Mouse (Mus musculus): Measurements from ENCODE around the gene Mroh3. TPM values are rescaled to one million over a fixed set of nuclear protein-coding genes. Genes with fewer than 3 reads are reported as not detected.
A peak's percentile ranks its signal among the peaks of the same experiment; 100 is the strongest.

Gene Mroh3
- total RNA-seq, 1 experiment: 0.22 TPM

DNA sequence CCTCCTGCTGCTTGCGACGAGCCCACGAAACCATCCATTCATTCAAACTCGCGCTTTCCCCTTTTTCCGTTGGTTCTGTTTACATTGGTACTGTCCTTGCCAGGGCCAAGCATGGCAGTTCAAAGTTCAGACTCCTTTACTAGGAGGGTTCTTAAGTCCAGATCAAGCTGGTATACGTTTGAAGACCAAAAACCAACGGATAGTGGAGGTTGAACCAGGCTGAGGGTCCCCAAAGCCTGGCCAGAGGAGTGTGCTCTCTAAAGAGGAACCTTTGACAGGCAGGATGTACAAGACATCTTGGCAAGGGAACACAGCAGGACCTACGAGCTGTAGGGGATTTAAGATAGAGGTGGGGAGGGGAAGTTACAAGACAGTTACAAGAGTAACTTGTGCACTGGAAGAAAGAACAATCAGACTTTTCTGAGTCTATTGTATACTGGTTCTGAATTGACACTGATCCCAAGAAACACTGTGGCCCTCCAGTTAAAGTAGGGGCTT lies 22.0 kb upstream of the Mroh3 start:
- peak overlapping the region; percentile 63 to 78 for H3K4me3 ChIP-seq (ENCODE audit: insufficient read depth in 1 of 2, low read depth in 1 of 2, low read length in 2 of 2, poor library complexity in 1 of 2, severe bottlenecking in 1 of 2)
- no peaks in the 10 kb centered on the region for H3K36me3 ChIP-seq (ENCODE audit: control insufficient read depth, insufficient read depth, low read length, poor library complexity, severe bottlenecking)
- H3K4me1 ChIP-seq (ENCODE audit: control insufficient read depth in 2 of 2, insufficient read depth in 2 of 2, low read length in 2 of 2, poor library complexity in 1 of 2): peaks cover 7 to 18% of the 10 kb centered on the region in 2 experiments; a peak in 3 of 4 replicates
- no peak for DNase-seq (ENCODE audit: low read depth, low spot score)
- no peak overlapping the region for H3K27ac ChIP-seq (ENCODE audit: insufficient read depth, low read depth, low read length, poor library complexity, severe bottlenecking)
- H3K9me3 ChIP-seq (ENCODE audit: control insufficient read depth, insufficient read depth, low read depth, low read length): no peaks in the 10 kb centered on the region
- in situ Hi-C loops (cut with MboI; ENCODE audit: low sequenced_read_pairs in 2 of 2, unreplicated experiment in 2 of 2): no loop called here
- H3K9ac ChIP-seq (ENCODE audit: insufficient read depth, low read depth, low read length, poor library complexity, severe bottlenecking): peak overlapping the region; percentile 86
- TF ChIP-seq HCFC1 (IDR thresholded peaks at IDR 0.05; ENCODE audit: borderline replicate concordance, insufficient read depth, low read length): no peak
- TF ChIP-seq ZNF384 (IDR thresholded peaks at IDR 0.05; ENCODE audit: low read depth, low read length): no peak
- TF ChIP-seq CHD2 (IDR thresholded peaks at IDR 0.05; ENCODE audit: low read depth, low read length): no peak
- no peak for TF ChIP-seq ZC3H11A (IDR thresholded peaks at IDR 0.05; ENCODE audit: borderline replicate concordance, low read depth, low read length)
- TF ChIP-seq MAFK (IDR thresholded peaks at IDR 0.05; ENCODE audit: insufficient read depth, low read depth, low read length): no peak

DNA sequence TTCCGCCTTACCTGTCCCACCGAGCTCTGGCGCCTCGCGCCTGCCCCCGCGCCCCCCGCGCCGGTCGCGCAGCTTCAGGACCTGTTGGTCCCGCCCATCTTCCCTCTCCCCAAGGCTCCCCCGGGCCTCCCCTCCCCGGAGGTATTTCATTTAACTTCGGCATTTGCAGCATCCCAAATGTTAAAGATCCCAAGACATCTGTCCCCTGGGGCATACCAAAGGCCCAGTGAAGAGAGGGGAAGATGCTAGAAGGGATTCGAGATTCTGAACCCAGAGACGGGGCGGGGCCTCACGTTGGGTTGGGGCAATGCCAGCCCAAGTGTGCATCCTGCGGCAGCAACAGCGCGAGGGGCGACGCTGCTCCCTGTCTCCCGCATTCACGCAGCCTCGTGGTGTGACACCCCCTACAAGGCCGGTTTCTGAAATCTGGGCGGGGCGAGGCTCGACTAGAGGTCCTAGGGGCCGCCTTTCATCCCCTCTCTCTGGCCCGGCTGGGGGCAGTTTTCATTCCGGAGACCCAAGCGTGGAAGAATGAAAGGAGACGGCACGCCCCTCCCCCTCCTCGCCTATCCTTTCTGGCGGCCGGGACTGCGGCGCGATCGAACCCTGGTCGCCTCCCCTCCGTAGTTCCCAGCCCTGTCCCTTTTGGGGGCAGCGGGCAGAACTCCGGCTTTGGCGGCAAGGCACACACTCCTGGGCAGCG lies 21.4 kb upstream of the Mroh3 start, which contains the start of gene Inava:
Gene Inava, minus strand, starts transcription at position 373 of the 703 bp plus-strand sequence.
- TF ChIP-seq HCFC1 (IDR thresholded peaks at IDR 0.05; ENCODE audit: borderline replicate concordance, insufficient read depth, low read length) (peak; percentile 2; the same call in 1 of the 2 replicates), CHD2 (IDR thresholded peaks at IDR 0.05; ENCODE audit: low read depth, low read length) (no peak), ZNF384 (IDR thresholded peaks at IDR 0.05; ENCODE audit: low read depth, low read length) (no peak)
- H3K9me3 ChIP-seq (ENCODE audit: control insufficient read depth, insufficient read depth, low read depth, low read length): no peaks in the 10 kb centered on the region
- H3K36me3 ChIP-seq (ENCODE audit: control insufficient read depth, insufficient read depth, low read length, poor library complexity, severe bottlenecking): no peaks in the 10 kb centered on the region
- in situ Hi-C loops (cut with MboI; ENCODE audit: low sequenced_read_pairs in 2 of 2, unreplicated experiment in 2 of 2): no loop called here
- peak within 1 kb of the TSS; percentile 63 to 78 for H3K4me3 ChIP-seq (ENCODE audit: insufficient read depth in 1 of 2, low read depth in 1 of 2, low read length in 2 of 2, poor library complexity in 1 of 2, severe bottlenecking in 1 of 2)
- H3K27ac ChIP-seq (ENCODE audit: insufficient read depth, low read depth, low read length, poor library complexity, severe bottlenecking): peak within 1 kb of the TSS; percentile 75
- peak; percentile 92 for DNase-seq (ENCODE audit: low read depth, low spot score)
- H3K4me1 ChIP-seq (ENCODE audit: control insufficient read depth in 2 of 2, insufficient read depth in 2 of 2, low read length in 2 of 2, poor library complexity in 1 of 2): peaks cover 7 to 24% of the 10 kb centered on the region in 2 experiments; a peak in 3 of 4 replicates
- H3K9ac ChIP-seq (ENCODE audit: insufficient read depth, low read depth, low read length, poor library complexity, severe bottlenecking): peak within 1 kb of the TSS; percentile 86

DNA sequence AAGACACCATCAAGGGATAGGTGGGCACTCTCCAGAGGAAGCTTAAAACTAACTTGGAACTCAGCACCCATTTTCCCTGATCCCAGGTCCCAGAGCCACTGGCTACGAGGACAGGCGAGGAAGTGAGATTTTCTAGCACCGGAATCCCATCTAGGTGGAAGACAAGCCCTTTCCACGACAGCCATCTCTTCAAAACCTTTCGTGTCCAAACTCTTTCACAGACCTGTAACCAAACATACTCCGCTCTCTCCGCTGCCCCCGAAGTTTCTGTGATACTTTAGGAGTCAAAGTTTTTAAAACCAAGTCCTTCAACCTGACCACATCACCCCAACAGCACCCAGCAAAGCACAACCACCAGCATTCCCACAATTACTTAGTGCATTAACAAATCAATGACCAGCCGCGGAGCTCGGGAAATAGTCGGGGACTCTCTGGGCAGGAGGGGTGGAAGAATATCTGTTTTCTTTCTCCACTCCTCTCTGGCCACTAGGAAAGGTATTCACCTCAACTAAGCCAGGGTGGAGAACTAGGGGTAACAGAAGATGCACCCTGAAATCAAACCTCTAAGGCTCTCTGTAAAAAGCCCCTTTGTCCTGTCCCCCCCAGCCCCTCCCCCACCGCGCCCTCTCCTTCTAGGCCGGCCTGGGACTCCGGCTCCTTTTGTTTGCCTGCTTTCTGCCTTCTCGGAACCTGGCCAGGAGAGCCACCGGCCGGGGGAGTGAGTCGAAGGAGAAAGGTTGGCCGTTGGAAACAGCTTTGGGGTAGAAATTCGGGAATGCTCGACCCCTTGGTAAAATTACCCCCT lies 20.6 kb upstream of the Mroh3 start:
- TF ChIP-seq ZNF384 (IDR thresholded peaks at IDR 0.05; ENCODE audit: low read depth, low read length) (no peak), MAFK (IDR thresholded peaks at IDR 0.05; ENCODE audit: insufficient read depth, low read depth, low read length) (no peak), CHD2 (IDR thresholded peaks at IDR 0.05; ENCODE audit: low read depth, low read length) (no peak), ZC3H11A (IDR thresholded peaks at IDR 0.05; ENCODE audit: borderline replicate concordance, low read depth, low read length) (no peak), HCFC1 (IDR thresholded peaks at IDR 0.05; ENCODE audit: borderline replicate concordance, insufficient read depth, low read length) (no peak)
- in situ Hi-C loops (cut with MboI; ENCODE audit: low sequenced_read_pairs in 2 of 2, unreplicated experiment in 2 of 2): no loop called here
- peak overlapping the region; percentile 86 for H3K9ac ChIP-seq (ENCODE audit: insufficient read depth, low read depth, low read length, poor library complexity, severe bottlenecking)
- peak overlapping the region; percentile 17; the same call in 1 of the 2 replicates for H3K27ac ChIP-seq (ENCODE audit: insufficient read depth, low read depth, low read length, poor library complexity, severe bottlenecking)
- no peak for DNase-seq (ENCODE audit: low read depth, low spot score)
- peak overlapping the region; percentile 63 to 78 for H3K4me3 ChIP-seq (ENCODE audit: insufficient read depth in 1 of 2, low read depth in 1 of 2, low read length in 2 of 2, poor library complexity in 1 of 2, severe bottlenecking in 1 of 2)
- H3K4me1 ChIP-seq (ENCODE audit: control insufficient read depth in 2 of 2, insufficient read depth in 2 of 2, low read length in 2 of 2, poor library complexity in 1 of 2): peaks cover 7 to 31% of the 10 kb centered on the region in 2 experiments; a peak in 3 of 4 replicates
- no peaks in the 10 kb centered on the region for H3K36me3 ChIP-seq (ENCODE audit: control insufficient read depth, insufficient read depth, low read length, poor library complexity, severe bottlenecking)
- no peaks in the 10 kb centered on the region for H3K9me3 ChIP-seq (ENCODE audit: control insufficient read depth, insufficient read depth, low read depth, low read length)

DNA sequence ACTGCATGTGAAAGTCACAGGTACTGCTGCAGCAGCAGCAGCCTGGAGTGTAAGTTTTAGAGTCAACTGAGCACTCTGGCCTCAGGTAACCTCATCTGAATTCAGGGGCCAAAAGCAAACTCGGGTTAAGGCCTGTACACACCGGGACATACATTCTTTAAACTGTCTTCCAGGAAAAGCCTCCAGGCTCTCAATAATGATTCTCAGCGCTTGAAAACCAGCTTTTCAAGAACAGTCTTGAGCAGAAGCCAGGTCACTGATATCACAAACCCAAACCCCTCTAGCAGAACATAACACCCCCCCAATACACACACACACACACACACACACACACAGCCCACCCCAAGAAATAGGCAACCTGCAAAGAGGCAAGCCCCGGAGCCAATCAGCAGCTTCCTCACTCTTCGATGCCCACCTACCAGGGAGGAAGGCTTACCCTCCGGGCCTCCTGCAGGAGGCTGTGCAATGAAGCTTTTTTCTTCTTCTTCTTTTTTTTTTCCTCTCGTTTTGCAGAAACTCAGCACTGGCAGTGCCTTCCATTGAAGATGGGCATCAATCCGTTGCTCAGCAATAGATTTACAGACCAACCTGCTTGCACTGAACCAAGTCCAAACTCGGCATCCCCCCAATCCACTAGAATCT lies 19.8 kb upstream of the Mroh3 start:
- Histone ChIP-seq H3K27ac (ENCODE audit: insufficient read depth, low read depth, low read length, poor library complexity, severe bottlenecking) (no peak overlapping the region), H3K4me3 (ENCODE audit: insufficient read depth in 1 of 2, low read depth in 1 of 2, low read length in 2 of 2, poor library complexity in 1 of 2, severe bottlenecking in 1 of 2) (peak overlapping the region; percentile 63 to 78), H3K4me1 (ENCODE audit: control insufficient read depth in 2 of 2, insufficient read depth in 2 of 2, low read length in 2 of 2, poor library complexity in 1 of 2) (peaks cover 7 to 35% of the 10 kb centered on the region in 2 experiments; a peak in 3 of 4 replicates), H3K9me3 (ENCODE audit: control insufficient read depth, insufficient read depth, low read depth, low read length) (no peaks in the 10 kb centered on the region), H3K36me3 (ENCODE audit: control insufficient read depth, insufficient read depth, low read length, poor library complexity, severe bottlenecking) (0 out of 2 replicates have a peak, but pooled peaks cover under 1% of the 10 kb centered on the region), H3K9ac (ENCODE audit: insufficient read depth, low read depth, low read length, poor library complexity, severe bottlenecking) (peak overlapping the region; percentile 27; the same call in 1 of the 2 replicates)
- in situ Hi-C loops (cut with MboI; ENCODE audit: low sequenced_read_pairs in 2 of 2, unreplicated experiment in 2 of 2): no loop called here
- no peak for DNase-seq (ENCODE audit: low read depth, low spot score)
- TF ChIP-seq CHD2 (IDR thresholded peaks at IDR 0.05; ENCODE audit: low read depth, low read length) (no peak), MAFK (IDR thresholded peaks at IDR 0.05; ENCODE audit: insufficient read depth, low read depth, low read length) (no peak), HCFC1 (IDR thresholded peaks at IDR 0.05; ENCODE audit: borderline replicate concordance, insufficient read depth, low read length) (no peak), ZNF384 (IDR thresholded peaks at IDR 0.05; ENCODE audit: low read depth, low read length) (no peak), ZC3H11A (IDR thresholded peaks at IDR 0.05; ENCODE audit: borderline replicate concordance, low read depth, low read length) (no peak)
